Mouse (Mus musculus): ENCODE data around the gene Gast. TPM values are rescaled to one million over a fixed set of nuclear protein-coding genes. Genes with fewer than 3 reads are reported as not detected.

The Gast gene
- polyA plus RNA-seq, 1 experiment from 2014 or later, result not detected

DNA sequence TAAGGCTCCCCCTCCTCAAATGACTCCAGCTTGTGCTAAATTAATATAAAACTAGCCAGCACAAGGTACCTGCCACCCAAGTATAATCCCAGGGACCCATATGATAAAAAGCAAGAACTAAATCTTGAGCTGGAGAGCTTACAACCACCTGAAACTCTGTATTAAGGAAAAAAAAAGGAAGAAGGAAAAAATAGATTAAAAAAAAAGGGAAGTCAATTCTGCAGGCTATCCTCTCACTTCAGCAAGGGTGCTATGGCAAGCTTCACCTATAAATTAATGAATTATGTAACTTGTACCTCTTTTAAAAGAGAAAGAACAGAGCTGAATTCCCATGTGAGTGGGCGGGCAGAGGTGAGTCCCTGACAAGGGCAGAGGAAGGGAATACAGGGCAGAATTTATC, 22.6 kb upstream of the Gast start:
- Histone ChIP-seq H3K27me3 (ENCODE audit: insufficient read depth, low read length) (no peaks in the 10 kb centered on the region), H3K4me3 (ENCODE audit: low read depth, low read length) (no peak overlapping the region), H3K27ac (ENCODE audit: low read depth) (no peak overlapping the region), H3K9me3 (ENCODE audit: low read length) (no peaks in the 10 kb centered on the region), H3K4me2 (ENCODE audit: low read depth, low read length) (no peak overlapping the region), H3K9ac (replicated peaks) (no peak overlapping the region), H3K36me3 (replicated peaks; ENCODE audit: insufficient read depth, low read length) (no peaks in the 10 kb centered on the region), H3K4me1 (ENCODE audit: insufficient read depth) (peaks cover 13% of the 10 kb centered on the region)
- TF ChIP-seq EP300 (IDR thresholded peaks at IDR 0.05; ENCODE audit: low read depth), result no peak
- TF ChIP-seq CTCF (IDR thresholded peaks at IDR 0.05; ENCODE audit: low read depth), result no peak
- no peak for DNase-seq
- 57% methylated on average over 1 of the region's 1 CpGs for WGBS (ENCODE audit: insufficient replicate concordance)
- no peak for ATAC-seq

DNA sequence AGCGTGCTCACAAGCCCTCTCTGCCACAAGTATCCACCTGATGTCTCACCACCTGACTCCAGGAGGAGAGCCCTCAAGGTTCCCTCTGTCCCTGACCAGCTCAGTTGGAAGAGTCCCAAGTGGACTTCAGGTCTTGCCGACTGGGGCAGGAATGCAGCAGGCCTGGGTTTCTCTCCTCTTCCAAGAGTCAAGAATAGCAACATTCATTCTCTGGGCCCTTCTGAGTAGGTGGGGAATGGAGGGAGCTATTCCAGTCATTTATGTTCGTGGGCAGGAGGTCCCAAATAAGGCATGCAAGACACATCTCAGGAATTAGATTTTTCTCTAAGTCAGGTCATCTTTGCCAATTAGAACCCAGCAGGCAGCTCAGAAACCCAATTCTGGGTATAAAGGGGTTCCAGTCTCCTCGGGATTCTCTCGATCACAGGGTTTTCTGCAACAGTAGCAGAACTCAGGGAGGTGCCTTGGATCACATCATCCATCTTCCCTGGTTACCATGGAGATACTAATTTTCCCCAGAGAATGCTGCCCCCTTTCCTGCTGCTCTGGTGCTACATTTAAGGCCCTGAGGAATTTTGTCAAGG, 22.0 kb upstream of the Gast start:
- H3K4me3 ChIP-seq (ENCODE audit: low read depth, low read length), result no peak overlapping the region
- peaks cover 17% of the 10 kb centered on the region for H3K4me1 ChIP-seq (ENCODE audit: insufficient read depth)
- no peak for TF ChIP-seq EP300 (IDR thresholded peaks at IDR 0.05; ENCODE audit: low read depth)
- TF ChIP-seq CTCF (IDR thresholded peaks at IDR 0.05; ENCODE audit: low read depth), result no peak
- ATAC-seq (no peak), DNase-seq (no peak)
- H3K27me3 ChIP-seq (ENCODE audit: insufficient read depth, low read length), result no peaks in the 10 kb centered on the region
- WGBS (ENCODE audit: insufficient replicate concordance), result 47% methylated on average over 5 of the region's 5 CpGs
- H3K36me3 ChIP-seq (replicated peaks; ENCODE audit: insufficient read depth, low read length), result no peaks in the 10 kb centered on the region
- H3K27ac ChIP-seq (ENCODE audit: low read depth), result no peak overlapping the region
- H3K9ac ChIP-seq (replicated peaks), result no peak overlapping the region
- no peaks in the 10 kb centered on the region for H3K9me3 ChIP-seq (ENCODE audit: low read length)
- no peak overlapping the region for H3K4me2 ChIP-seq (ENCODE audit: low read depth, low read length)

DNA sequence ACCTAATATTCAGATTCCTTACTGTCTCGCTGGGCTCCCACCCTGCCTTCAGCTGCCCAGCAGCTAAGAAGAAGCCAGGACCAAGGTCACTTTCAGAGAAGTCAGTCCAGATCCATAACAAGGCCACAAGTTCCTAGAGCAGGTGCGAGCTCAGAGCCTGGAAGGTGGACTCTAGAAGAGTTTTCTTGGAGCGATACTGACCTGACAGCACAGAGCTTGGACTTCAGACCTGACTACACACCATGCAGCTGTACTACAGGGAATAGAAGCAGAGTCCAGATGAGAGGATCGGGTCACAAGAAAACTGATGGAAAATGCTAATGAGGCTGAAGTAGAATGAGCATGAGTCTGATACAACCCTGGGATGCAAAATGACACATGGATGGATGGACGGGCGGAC, 20.8 kb upstream of the Gast start:
- no peak for TF ChIP-seq CTCF (IDR thresholded peaks at IDR 0.05; ENCODE audit: low read depth)
- no peak for TF ChIP-seq EP300 (IDR thresholded peaks at IDR 0.05; ENCODE audit: low read depth)

DNA sequence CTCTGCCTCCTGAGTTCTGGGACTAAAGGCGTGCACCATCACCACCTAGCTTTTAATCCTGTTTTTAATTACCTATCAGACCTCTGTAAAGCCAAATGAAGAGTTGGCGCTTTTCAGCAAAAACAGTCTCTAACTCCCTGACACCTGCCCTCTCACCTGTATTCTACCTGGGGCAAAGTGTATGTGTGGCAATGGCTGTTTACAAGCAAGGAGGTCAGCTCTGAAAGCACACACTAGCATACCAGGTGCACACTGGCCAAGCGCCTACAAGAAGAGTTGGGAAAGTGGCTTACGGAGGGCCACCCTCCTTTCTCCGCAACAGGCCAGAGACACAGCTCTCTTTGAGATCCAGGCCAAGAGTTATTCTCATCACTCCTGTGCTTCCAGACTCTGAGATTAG, 18.8 kb upstream of the Gast start:
- Histone ChIP-seq H3K9me3 (ENCODE audit: low read length) (no peaks in the 10 kb centered on the region), H3K9ac (replicated peaks) (0 out of 2 replicates have a peak overlapping the region, but pooled peaks have one; percentile 17), H3K36me3 (replicated peaks; ENCODE audit: insufficient read depth, low read length) (no peaks in the 10 kb centered on the region), H3K4me2 (ENCODE audit: low read depth, low read length) (no peak overlapping the region), H3K4me3 (ENCODE audit: low read depth, low read length) (no peak overlapping the region), H3K27ac (ENCODE audit: low read depth) (peak overlapping the region; percentile 92), H3K27me3 (ENCODE audit: insufficient read depth, low read length) (no peaks in the 10 kb centered on the region), H3K4me1 (ENCODE audit: insufficient read depth) (peaks cover 36% of the 10 kb centered on the region)
- ATAC-seq (peak; percentile 32), DNase-seq (peak; percentile 65)
- WGBS (ENCODE audit: insufficient replicate concordance), result 60% methylated on average over 5 of the region's 5 CpGs
- TF ChIP-seq EP300 (IDR thresholded peaks at IDR 0.05; ENCODE audit: low read depth), result peak; percentile 73; the same call in 1 of the 2 replicates
- TF ChIP-seq CTCF (IDR thresholded peaks at IDR 0.05; ENCODE audit: low read depth), result no peak

More for the DNA sequence above, 20.8 kb upstream of the Gast start:
- no peak overlapping the region for H3K9ac ChIP-seq (replicated peaks)
- 80% methylated on average over 6 of the region's 6 CpGs for WGBS (ENCODE audit: insufficient replicate concordance)
- ATAC-seq (no peak), DNase-seq (no peak)
- no peak overlapping the region for H3K4me2 ChIP-seq (ENCODE audit: low read depth, low read length)
- peak overlapping the region; percentile 53 for H3K27ac ChIP-seq (ENCODE audit: low read depth)
- H3K4me3 ChIP-seq (ENCODE audit: low read depth, low read length), result no peak overlapping the region
- peaks cover 25% of the 10 kb centered on the region for H3K4me1 ChIP-seq (ENCODE audit: insufficient read depth)
- H3K27me3 ChIP-seq (ENCODE audit: insufficient read depth, low read length), result no peaks in the 10 kb centered on the region
- no peaks in the 10 kb centered on the region for H3K36me3 ChIP-seq (replicated peaks; ENCODE audit: insufficient read depth, low read length)
- no peaks in the 10 kb centered on the region for H3K9me3 ChIP-seq (ENCODE audit: low read length)

DNA sequence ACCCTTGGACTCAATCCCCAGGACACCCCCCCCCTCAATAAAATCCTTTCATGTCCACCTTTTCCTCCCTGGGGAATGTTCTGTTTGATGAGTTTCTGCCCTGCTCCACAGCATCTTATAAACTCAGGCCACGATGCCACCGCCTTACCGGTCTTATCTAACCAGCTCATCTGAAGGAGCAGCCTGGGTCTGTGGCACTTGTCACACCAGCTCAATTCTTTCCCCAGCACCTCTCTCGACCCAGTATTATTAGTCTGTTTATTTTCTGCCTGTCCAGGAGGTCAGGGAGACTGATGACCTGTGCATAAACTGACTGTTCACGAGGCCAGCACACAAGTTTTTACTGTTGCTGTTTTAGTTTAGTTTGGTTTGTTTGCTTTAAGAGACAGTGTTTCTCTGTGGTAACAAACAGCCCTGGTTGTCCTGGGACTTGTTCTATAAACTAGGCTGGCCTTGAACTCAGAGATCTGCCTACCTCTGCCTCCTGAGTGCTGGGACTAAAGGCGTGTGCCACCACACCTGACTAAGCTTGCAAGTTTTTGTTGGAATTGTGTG, 16.3 kb upstream of the Gast start:
- ATAC-seq (peak; percentile 9), DNase-seq (peak; percentile 45)
- TF ChIP-seq CTCF (IDR thresholded peaks at IDR 0.05; ENCODE audit: low read depth) (no peak), EP300 (IDR thresholded peaks at IDR 0.05; ENCODE audit: low read depth) (no peak)
- Histone ChIP-seq H3K27ac (ENCODE audit: low read depth) (peak overlapping the region; percentile 94), H3K4me1 (ENCODE audit: insufficient read depth) (peaks cover 32% of the 10 kb centered on the region), H3K27me3 (ENCODE audit: insufficient read depth, low read length) (no peaks in the 10 kb centered on the region), H3K9me3 (ENCODE audit: low read length) (no peaks in the 10 kb centered on the region), H3K9ac (replicated peaks) (peak overlapping the region; percentile 33), H3K36me3 (replicated peaks; ENCODE audit: insufficient read depth, low read length) (peaks cover 18% of the 10 kb centered on the region), H3K4me2 (ENCODE audit: low read depth, low read length) (peak overlapping the region; percentile 80), H3K4me3 (ENCODE audit: low read depth, low read length) (no peak overlapping the region)
- 37% methylated on average over 6 of the region's 6 CpGs for WGBS (ENCODE audit: insufficient replicate concordance)

DNA sequence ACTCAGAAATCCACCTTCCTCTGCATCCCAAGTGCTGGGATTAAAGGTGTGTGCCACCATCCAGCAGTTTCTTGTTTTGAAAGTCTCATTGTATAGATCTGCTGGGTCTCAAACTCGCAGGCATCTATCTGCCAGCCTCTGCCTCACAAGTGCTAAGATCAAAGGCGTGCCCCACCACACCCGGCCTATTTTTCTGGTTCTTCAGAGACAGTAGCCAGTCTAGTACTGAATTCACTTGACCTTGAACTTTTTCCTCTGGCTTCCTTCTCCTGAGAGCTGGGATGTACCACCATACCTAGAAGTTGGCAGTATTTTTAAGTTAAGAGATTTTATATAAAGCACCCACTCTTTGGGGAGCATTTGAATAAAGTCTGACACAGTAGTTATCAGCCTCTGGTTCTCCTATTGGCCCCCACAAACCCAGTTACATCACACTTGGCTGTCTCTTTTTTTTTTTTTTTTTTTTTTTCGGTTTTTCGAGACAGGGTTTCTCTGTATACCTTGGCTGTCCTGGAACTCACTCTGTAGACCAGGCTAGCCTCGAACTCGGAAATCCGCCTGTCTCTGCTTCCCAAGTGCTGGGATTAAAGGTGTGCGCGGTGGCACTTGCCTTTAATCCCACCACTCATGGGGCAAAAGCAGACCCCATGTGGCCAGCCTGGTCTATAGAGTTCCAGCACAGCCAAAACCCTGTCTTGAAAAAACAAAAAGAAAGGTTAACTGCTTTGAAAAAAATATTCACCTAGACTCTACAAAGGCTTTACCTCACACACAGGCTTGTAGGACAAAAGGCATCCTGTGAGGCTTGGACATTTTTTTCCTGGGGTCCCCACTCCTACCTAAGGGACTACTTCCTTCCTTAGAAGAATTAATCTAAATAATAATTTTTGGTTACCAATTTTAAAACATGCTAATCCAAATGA, 15.4 kb upstream of the Gast start:
- Histone ChIP-seq H3K9me3 (ENCODE audit: low read length) (no peaks in the 10 kb centered on the region), H3K4me1 (ENCODE audit: insufficient read depth) (peaks cover 32% of the 10 kb centered on the region), H3K4me2 (ENCODE audit: low read depth, low read length) (peak overlapping the region; percentile 80), H3K4me3 (ENCODE audit: low read depth, low read length) (peak overlapping the region; percentile 90), H3K27me3 (ENCODE audit: insufficient read depth, low read length) (no peaks in the 10 kb centered on the region), H3K27ac (ENCODE audit: low read depth) (peak overlapping the region; percentile 94), H3K9ac (replicated peaks) (peak overlapping the region; percentile 63), H3K36me3 (replicated peaks; ENCODE audit: insufficient read depth, low read length) (peaks cover 18% of the 10 kb centered on the region)
- ATAC-seq, result no peak
- peak; percentile 42 for DNase-seq
- TF ChIP-seq EP300 (IDR thresholded peaks at IDR 0.05; ENCODE audit: low read depth) (peak; percentile 4; the same call in 1 of the 2 replicates), CTCF (IDR thresholded peaks at IDR 0.05; ENCODE audit: low read depth) (no peak)
- WGBS (ENCODE audit: insufficient replicate concordance), result 64% methylated on average over 10 of the region's 10 CpGs
